Comparison of ENCODE assay signal across 1 mouse cellular context in the genomic region with DNA sequence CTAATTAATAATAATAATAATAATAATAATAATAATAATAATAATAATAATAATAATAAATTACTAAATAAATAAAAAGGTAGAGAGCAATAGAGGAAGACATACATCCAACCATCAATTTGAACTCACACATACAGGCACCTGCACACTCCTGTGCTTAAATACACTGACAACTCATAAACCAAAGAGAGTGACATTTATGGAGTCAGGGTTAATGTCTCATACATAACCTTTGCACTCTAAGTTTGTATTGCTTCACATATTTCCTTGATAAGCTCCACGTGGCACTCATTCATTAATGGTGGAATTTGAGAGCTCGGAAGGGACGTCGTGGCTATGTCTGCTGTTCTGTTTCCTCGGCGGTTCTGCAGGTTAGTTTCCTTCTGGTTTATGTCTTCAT.
TF ChIP-seq lines count a peak whose summit lies in the region.

No protein-coding gene starts in this region.

TF ChIP-seq in MEL, 35 proteins besides CTCF, POLR2A, EP300 and RAD21:
- no peak for TF ChIP-seq MYB (IDR thresholded peaks at IDR 0.05; ENCODE audit: low read depth, low read length)
